Mouse (Mus musculus) ES-E14 (cell line): ENCODE measurements around the gene Tlk2. TPM values are rescaled to one million over a fixed set of nuclear protein-coding genes. Genes with fewer than 3 reads are reported as not detected.

Source experiments
- DNase-seq: peaks from one replicate; pipeline ENCODE4 v3.0.0-alpha.2; 2013; ENCODE audit warnings: low read depth, low spot score
- H3K27ac ChIP-seq: 2 replicates; pipeline ENCODE4 v1.5.1; 2012; ENCODE audit warnings: low read depth, mild to moderate bottlenecking, low read length, moderate library complexity, mixed read lengths; ENCODE audit not compliant: poor library complexity, insufficient read depth, severe bottlenecking
- H3K36me3 ChIP-seq: 2 replicates; pipeline ENCODE4 v1.6.1; 2012; ENCODE audit warnings: mild to moderate bottlenecking, low read length, moderate library complexity, mixed read lengths; ENCODE audit not compliant: control insufficient read depth, poor library complexity, insufficient read depth, severe bottlenecking
- H3K4me1 ChIP-seq, 2 experiments: fragments of 150-350 bp in 1 of 2; sonication (generic) in 1 of 2; 2 replicates each; pipeline ENCODE4 v1.6.1; 2012; ENCODE audit warnings: low read length in 2 of 2, mild to moderate bottlenecking in 1 of 2, mixed read lengths in 1 of 2; ENCODE audit not compliant: control insufficient read depth in 2 of 2, insufficient read depth in 2 of 2, poor library complexity in 1 of 2
- H3K4me3 ChIP-seq, 2 experiments: fragments of 150-350 bp in 1 of 2; sonication (generic) in 1 of 2; 2 replicates each; pipeline ENCODE4 v1.5.1; 2012; ENCODE audit warnings: low read length in 2 of 2, low read depth in 1 of 2, mild to moderate bottlenecking in 1 of 2, mixed read lengths in 1 of 2; ENCODE audit not compliant: insufficient read depth in 1 of 2, poor library complexity in 1 of 2, severe bottlenecking in 1 of 2
- H3K9ac ChIP-seq: 2 replicates; pipeline ENCODE4 v1.6.1; 2012; ENCODE audit warnings: low read depth, mild to moderate bottlenecking, low read length, mixed read lengths; ENCODE audit not compliant: poor library complexity, insufficient read depth, severe bottlenecking
- H3K9me3 ChIP-seq: fragments of 150-350 bp; sonication (generic); 2 replicates; pipeline ENCODE4 v1.6.1; 2012; ENCODE audit warnings: low read depth, mild to moderate bottlenecking, low read length; ENCODE audit not compliant: control insufficient read depth, insufficient read depth
- CHD2 ChIP-seq: IDR thresholded peaks from 2 replicates; pipeline ENCODE4 v1.6.1; 2014; ENCODE audit warnings: mild to moderate bottlenecking, low read depth, low read length, inconsistent platforms
- HCFC1 ChIP-seq: IDR thresholded peaks from 2 replicates; pipeline ENCODE4 v1.6.1; 2012; ENCODE audit warnings: low read length, inconsistent platforms, borderline replicate concordance; ENCODE audit not compliant: insufficient read depth
- MAFK ChIP-seq: IDR thresholded peaks from 2 replicates; pipeline ENCODE4 v1.6.1; 2014; ENCODE audit warnings: mild to moderate bottlenecking, low read depth, low read length, inconsistent platforms; ENCODE audit not compliant: insufficient read depth
- ZC3H11A ChIP-seq: IDR thresholded peaks from 2 replicates; pipeline ENCODE4 v1.6.1; 2012; ENCODE audit warnings: low read depth, mild to moderate bottlenecking, inconsistent platforms, low read length, borderline replicate concordance
- ZNF384 ChIP-seq: IDR thresholded peaks from 2 replicates; pipeline ENCODE4 v1.6.1; 2012; ENCODE audit warnings: low read depth, low read length, inconsistent platforms
- in situ Hi-C, 2 experiments: fragments of 600-800 bp; cut with MboI; formaldehyde crosslinking; loops; one replicate each; pipeline ENCODE4 v1.15.1; 2025; ENCODE audit warnings: low sequenced_read_pairs in 2 of 2, inconsistent platforms in 1 of 2; ENCODE audit not compliant: unreplicated experiment in 2 of 2
- total RNA-seq: library from RNA; depleted of rRNA; stranded (reverse); fragments of 300-350 nt; gene quantifications from 2 replicates; pipeline ENCODE4 v1.2.3, GENCODE M21; 2012

Gene Tlk2
- total RNA-seq, 1 experiment, result 96.2 TPM

DNA sequence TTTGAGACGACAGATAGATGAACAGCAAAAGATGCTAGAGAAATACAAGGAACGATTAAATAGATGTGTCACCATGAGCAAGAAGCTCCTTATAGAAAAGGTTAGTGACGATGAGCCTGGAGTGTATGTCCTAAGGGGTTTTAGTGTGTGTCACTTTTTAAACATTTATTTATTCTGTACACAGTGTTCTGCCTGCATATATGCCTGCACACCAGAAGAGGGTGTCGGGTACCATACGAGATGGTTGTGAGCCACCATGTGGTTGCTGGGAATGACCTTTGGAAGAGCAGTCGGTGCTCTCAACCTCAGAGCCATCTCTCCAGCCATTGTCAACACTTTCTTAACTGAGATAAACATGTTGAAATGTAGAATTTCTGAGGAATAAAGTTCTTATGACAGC lies 68.2 kb downstream of the Tlk2 start:
- TF ChIP-seq MAFK (no peak), CHD2 (no peak), ZNF384 (no peak), HCFC1 (no peak), ZC3H11A (no peak)
- H3K4me1 ChIP-seq, result no peaks in the 10 kb centered on the region
- peaks cover 14% of the 10 kb centered on the region for H3K36me3 ChIP-seq
- in situ Hi-C loops, result no loop called here
- H3K9me3 ChIP-seq, result no peaks in the 10 kb centered on the region
- no peak overlapping the region for H3K27ac ChIP-seq
- H3K9ac ChIP-seq, result no peak overlapping the region
- H3K4me3 ChIP-seq, result no peak overlapping the region
- DNase-seq, result no peak

DNA sequence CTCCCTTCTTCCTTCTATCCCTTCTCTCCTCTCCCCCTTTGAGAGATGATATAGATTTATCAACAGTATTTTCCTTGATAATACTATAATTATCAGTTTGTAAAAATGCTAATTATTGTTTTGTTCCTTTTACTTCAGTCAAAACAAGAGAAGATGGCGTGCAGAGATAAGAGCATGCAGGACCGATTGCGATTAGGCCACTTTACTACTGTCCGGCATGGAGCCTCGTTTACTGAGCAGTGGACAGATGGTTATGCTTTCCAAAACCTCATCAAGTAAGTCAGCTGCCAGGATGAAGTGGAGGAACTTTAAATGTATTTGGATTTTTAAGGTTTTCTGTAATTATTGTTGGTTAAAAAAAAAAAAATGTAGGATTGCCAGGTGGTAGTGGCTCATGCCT lies 68.7 kb downstream of the Tlk2 start:
- H3K4me1 ChIP-seq, result no peaks in the 10 kb centered on the region
- H3K27ac ChIP-seq, result no peak overlapping the region
- TF ChIP-seq ZNF384, result no peak
- no peak for TF ChIP-seq CHD2
- TF ChIP-seq MAFK, result no peak
- TF ChIP-seq ZC3H11A, result no peak
- no peak for TF ChIP-seq HCFC1
- no peaks in the 10 kb centered on the region for H3K9me3 ChIP-seq
- H3K36me3 ChIP-seq, result peaks cover 14% of the 10 kb centered on the region
- in situ Hi-C loops, result no loop called here
- H3K9ac ChIP-seq, result no peak overlapping the region
- DNase-seq, result no peak
- no peak overlapping the region for H3K4me3 ChIP-seq

DNA sequence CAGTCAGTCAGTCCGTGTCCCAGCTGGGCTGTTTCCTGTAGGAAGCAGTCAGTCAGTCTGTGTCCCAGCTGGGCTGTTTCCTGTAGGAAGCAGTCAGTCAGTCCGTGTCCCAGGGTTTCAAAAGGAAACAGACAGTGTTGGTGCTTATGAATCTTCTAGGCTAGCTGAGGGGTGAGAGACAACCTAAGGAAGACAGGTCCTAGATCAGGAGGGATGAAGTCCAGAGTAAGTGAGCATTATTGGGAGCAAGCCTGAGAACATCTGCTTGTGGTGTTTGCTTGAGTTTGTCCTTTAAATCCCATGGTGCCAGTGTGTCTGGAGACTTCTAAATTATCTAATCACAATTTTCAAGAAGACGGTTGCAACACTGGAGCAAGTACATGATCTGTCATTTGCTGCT lies 81.1 kb downstream of the Tlk2 start:
- in situ Hi-C loops, result no loop called here
- no peaks in the 10 kb centered on the region for H3K9me3 ChIP-seq
- no peak for DNase-seq
- peaks cover 3% of the 10 kb centered on the region for H3K36me3 ChIP-seq
- H3K4me1 ChIP-seq, result no peaks in the 10 kb centered on the region
- H3K9ac ChIP-seq, result no peak overlapping the region
- H3K27ac ChIP-seq, result no peak overlapping the region
- H3K4me3 ChIP-seq, result no peak overlapping the region
- no peak for TF ChIP-seq HCFC1
- TF ChIP-seq CHD2, result no peak
- TF ChIP-seq ZNF384, result no peak
- no peak for TF ChIP-seq MAFK
- no peak for TF ChIP-seq ZC3H11A

DNA sequence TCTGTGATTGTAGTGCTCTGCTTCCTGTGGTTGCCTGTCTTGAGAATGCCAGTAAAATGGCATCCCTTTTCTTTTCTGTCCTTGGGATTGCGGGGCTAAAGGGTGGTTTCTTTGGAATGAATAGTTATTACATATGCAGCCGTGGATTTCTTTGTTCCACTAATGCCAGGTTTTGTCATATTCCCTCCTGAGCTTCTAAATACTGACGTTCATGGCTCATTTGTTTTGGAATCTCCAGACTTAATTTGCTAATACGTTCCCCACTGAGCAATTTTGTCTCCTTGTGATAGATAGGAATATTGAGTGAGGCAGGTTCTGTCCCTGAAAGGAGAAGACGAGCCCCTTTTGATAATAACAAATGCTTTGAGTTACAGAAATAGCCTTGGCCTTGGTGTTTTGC lies 82.5 kb downstream of the Tlk2 start:
- H3K36me3 ChIP-seq, result peaks cover 2% of the 10 kb centered on the region

DNA sequence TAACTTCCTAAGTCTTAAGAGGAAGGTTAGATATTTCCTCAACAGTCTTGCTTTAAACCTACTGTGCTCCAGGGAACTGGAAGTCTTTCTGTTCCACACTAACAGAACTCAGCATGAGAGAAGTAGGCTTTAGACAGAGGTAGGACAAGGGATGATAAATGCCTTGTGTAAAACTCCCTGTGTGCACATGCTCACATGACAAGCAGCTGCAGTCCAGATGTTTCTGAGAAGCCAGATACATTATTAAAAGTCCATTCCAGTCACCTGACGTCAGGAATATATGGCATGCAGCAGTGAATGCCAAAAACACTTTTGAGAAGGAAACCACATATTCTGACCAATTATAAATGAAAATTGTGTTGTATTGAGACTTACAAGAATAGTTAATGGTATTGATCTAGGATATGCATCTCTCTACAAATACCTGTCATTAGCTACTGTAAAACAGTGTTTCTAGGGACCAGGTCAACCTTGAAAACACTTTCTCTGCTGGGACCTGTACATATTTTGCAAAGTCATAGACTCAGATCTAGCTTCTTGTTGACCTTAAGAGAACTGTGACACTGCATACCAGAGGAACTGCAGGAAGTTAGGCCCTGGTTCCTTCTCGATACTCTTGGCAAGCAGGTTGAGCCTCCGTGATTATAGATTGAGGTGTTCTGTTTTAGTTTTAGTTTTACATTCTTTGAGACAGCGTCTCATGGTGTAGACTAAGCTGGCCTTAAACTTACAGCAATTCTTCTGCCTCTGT lies 83.2 kb downstream of the Tlk2 start:
- DNase-seq, result no peak
- Histone ChIP-seq H3K9me3 (no peaks in the 10 kb centered on the region), H3K4me3 (no peak overlapping the region), H3K36me3 (no peaks in the 10 kb centered on the region; the same call in none of the 2 replicates), H3K27ac (no peak overlapping the region), H3K9ac (no peak overlapping the region), H3K4me1 (no peaks in the 10 kb centered on the region)
- no peak for TF ChIP-seq CHD2
- no peak for TF ChIP-seq ZC3H11A
- no peak for TF ChIP-seq ZNF384
- TF ChIP-seq HCFC1, result no peak
- no peak for TF ChIP-seq MAFK
- in situ Hi-C loops, result no loop called here

More for the DNA sequence above, 82.5 kb downstream of the Tlk2 start:
- Histone ChIP-seq H3K27ac (no peak overlapping the region), H3K9me3 (no peaks in the 10 kb centered on the region), H3K4me1 (no peaks in the 10 kb centered on the region), H3K9ac (no peak overlapping the region), H3K4me3 (no peak overlapping the region)
- TF ChIP-seq ZNF384 (no peak), MAFK (no peak), HCFC1 (no peak), CHD2 (no peak), ZC3H11A (no peak)
- no peak for DNase-seq
- in situ Hi-C loops, result no loop called here
